Mouse (Mus musculus) midbrain, embryonic 11.5 days (tissue): ENCODE data around the gene Tnfrsf8. TPM values are rescaled to one million over a fixed set of nuclear protein-coding genes. Genes with fewer than 3 reads are reported as not detected.
"Not testable (repeated sequence)": the region's sequence is repeated elsewhere in the genome, so short reads cannot be mapped to it uniquely, and the experiment has no call there.

ENCODE experiments used
- ATAC-seq: fragments of 200-750 bp; cut with Nextera tagmentation; 2 replicates; pipeline ENCODE4 v1.8.0; 2017; ENCODE audit warnings: moderate TSS enrichment, moderate library complexity; ENCODE audit not compliant: low FRiP score
- DNase-seq: peaks from one replicate; pipeline ENCODE4 v3.0.0; 2015; ENCODE audit warnings: low spot score; ENCODE audit errors: missing footprints
- H3K27ac ChIP-seq: fragments of 300-500 bp; sonication (generic); 2 replicates; pipeline ENCODE4 v1.5.1; 2014; ENCODE audit warnings: low read depth, low read length
- H3K27me3 ChIP-seq: fragments of 300-500 bp; sonication (generic); 2 replicates; pipeline ENCODE4 v1.6.1; 2014; ENCODE audit warnings: mild to moderate bottlenecking, low read length, moderate library complexity, mixed read lengths; ENCODE audit not compliant: control insufficient read depth, insufficient read depth
- H3K36me3 ChIP-seq: fragments of 300-500 bp; sonication (generic); 2 replicates; pipeline ENCODE4 v1.6.1; 2014; ENCODE audit warnings: mild to moderate bottlenecking, low read length, moderate library complexity, mixed read lengths; ENCODE audit not compliant: control insufficient read depth, insufficient read depth
- H3K4me1 ChIP-seq: fragments of 300-500 bp; sonication (generic); 2 replicates; pipeline ENCODE4 v1.6.1; 2014; ENCODE audit warnings: low read length; ENCODE audit not compliant: control insufficient read depth, insufficient read depth
- H3K4me2 ChIP-seq: fragments of 300-500 bp; sonication (generic); 2 replicates; pipeline ENCODE4 v1.6.1; 2014; ENCODE audit warnings: mild to moderate bottlenecking, moderate library complexity
- H3K4me3 ChIP-seq: fragments of 300-500 bp; sonication (generic); 2 replicates; pipeline ENCODE4 v1.5.1; 2014; ENCODE audit warnings: low read depth, low read length
- H3K9ac ChIP-seq: fragments of 300-500 bp; sonication (generic); 2 replicates; pipeline ENCODE4 v1.6.1; 2014; ENCODE audit warnings: low read length
- H3K9me3 ChIP-seq: fragments of 300-500 bp; sonication (generic); 2 replicates; pipeline ENCODE4 v1.6.1; 2016; ENCODE audit warnings: low read length; ENCODE audit not compliant: control insufficient read depth
- WGBS: fragments of 180-500 bp; shearing (Covaris S2); extraction: QIAGEN DNeasy Blood & Tissue Kit; methylation state at CpG from one replicate; pipeline ENCODE4 v1.1.7; 2014; 5-methylcytosine and 5-hydroxymethylcytosine counted together
- polyA plus RNA-seq: library from polyadenylated mRNA; unstranded; fragments of >200 nt; fragmentation: Nextera tagmentation; extraction: Ambion mirVana; gene quantifications from 2 replicates; pipeline ENCODE4 v1.2.1, GENCODE M21; 2014

Tnfrsf8 gene
- polyA plus RNA-seq, 1 experiment from 2014 or later = 0.04 TPM

DNA sequence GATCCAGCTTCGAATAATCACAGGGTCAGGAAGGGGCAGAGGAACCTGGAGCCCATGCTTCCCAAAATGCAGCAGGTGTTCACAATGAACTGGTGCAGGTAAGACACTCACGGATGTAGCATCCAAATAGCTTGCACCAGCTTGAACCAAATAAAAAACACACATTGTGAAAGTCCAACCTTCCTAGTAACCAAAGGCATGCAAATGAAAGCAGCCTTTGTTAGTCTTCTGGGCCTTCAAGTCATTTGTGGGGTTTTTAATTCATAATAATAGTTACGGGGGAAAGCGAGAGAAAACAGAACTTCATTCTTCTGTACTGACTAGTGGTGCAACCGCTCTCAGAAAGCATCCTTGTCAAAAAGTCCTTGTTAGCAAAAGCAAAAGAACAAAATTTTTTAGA, 1.7 kb upstream of the Tnfrsf8 start:
- Histone ChIP-seq H3K27ac (no peak overlapping the region), H3K36me3 (no peaks in the 10 kb centered on the region), H3K9ac (no peak overlapping the region), H3K9me3 (no peaks in the 10 kb centered on the region), H3K4me1 (no peaks in the 10 kb centered on the region), H3K4me3 (no peak overlapping the region), H3K27me3 (no peaks in the 10 kb centered on the region; the same call in 1 of the 2 replicates), H3K4me2 (no peak overlapping the region)
- no peak for DNase-seq
- WGBS = 79% methylated on average over 5 of the region's 5 CpGs
- no peak for ATAC-seq

DNA sequence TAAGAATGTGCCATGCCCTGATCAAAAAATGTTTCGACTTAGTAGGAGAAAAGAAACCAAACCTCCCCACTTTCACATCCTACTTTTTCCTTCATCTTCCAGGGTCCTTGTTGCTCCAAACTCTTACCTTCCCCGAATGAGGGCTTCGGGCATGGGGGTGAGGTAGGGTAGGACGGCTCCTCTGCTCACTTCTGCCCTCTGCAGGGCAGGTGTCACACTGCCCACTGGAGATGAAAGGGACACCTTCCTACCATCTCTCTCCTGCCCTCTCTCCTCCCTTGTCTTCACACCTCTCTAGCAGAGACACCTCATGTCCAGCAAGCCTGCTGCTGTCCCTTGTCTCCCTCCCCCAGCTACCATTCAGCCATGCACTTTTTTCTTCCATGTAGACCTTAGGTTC, 998 bp downstream of the Tnfrsf8 start:
- WGBS = 86% methylated on average over 4 of the region's 4 CpGs
- Histone ChIP-seq H3K4me3 (no peak overlapping the region), H3K27me3 (no peaks in the 10 kb centered on the region; the same call in 1 of the 2 replicates), H3K27ac (no peak overlapping the region), H3K4me1 (no peaks in the 10 kb centered on the region), H3K9me3 (no peaks in the 10 kb centered on the region), H3K4me2 (no peak overlapping the region), H3K36me3 (no peaks in the 10 kb centered on the region), H3K9ac (no peak overlapping the region)
- no peak for ATAC-seq
- DNase-seq = no peak

- ATAC-seq (no peak), DNase-seq (no peak)
- 87% methylated on average over 3 of the region's 3 CpGs for WGBS
- H3K27ac ChIP-seq = no peak overlapping the region
- no peaks in the 10 kb centered on the region for H3K9me3 ChIP-seq
- H3K27me3 ChIP-seq = no peaks in the 10 kb centered on the region; the same call in 1 of the 2 replicates
- H3K4me3 ChIP-seq = no peak overlapping the region
- no peaks in the 10 kb centered on the region for H3K36me3 ChIP-seq
- no peaks in the 10 kb centered on the region for H3K4me1 ChIP-seq
- H3K4me2 ChIP-seq = no peak overlapping the region
- no peak overlapping the region for H3K9ac ChIP-seq
Observed at GRCm38 (mm10) chr4:145313256-145313655, 1.7 kb downstream of the Tnfrsf8 start.

DNA sequence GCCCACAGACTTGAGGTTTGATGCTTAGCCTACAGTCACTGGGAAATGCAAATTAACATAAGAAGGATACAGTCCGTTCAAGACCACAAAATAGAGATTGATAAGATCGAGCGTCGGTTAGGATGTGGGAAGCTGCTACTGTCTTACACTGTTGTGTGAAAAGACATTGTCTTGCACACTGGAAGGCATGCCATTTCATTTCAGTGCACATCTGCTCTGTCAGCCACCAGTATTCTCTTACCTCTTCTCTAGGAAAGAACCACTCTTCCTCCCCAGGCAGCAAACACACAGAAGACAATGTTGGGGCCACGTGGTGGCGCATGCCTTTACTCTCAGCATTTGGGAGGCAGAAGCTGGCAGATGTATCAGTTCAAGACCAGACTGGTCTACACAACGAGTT, 2.4 kb downstream of the Tnfrsf8 start:
- no peaks in the 10 kb centered on the region for H3K4me1 ChIP-seq
- no peak overlapping the region for H3K27ac ChIP-seq
- no peaks in the 10 kb centered on the region for H3K36me3 ChIP-seq
- DNase-seq (no peak), ATAC-seq (no peak)
- no peak overlapping the region for H3K9ac ChIP-seq
- 76% methylated on average over 7 of the region's 7 CpGs for WGBS
- no peaks in the 10 kb centered on the region for H3K9me3 ChIP-seq
- H3K27me3 ChIP-seq = no peaks in the 10 kb centered on the region; the same call in 1 of the 2 replicates
- H3K4me3 ChIP-seq = no peak overlapping the region
- no peak overlapping the region for H3K4me2 ChIP-seq

DNA sequence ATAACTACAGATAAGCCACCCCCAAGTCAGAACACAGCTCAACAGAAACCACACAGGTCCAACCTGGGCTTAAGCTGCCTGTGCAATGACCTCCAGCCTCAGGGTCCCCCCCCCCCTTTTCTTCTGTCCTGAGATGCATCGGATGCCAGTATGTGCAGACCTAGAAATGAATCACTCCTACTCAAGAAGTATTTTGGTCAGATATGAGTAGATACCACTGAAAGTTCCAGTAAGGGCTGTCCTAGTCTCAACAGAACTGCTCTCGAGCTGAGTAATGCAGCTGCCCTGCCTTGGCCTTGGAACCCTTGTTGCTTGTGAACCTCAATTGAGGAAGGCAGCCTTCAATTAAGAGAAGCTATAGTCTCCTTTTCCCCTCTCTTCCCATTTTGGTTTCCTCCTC, 4.1 kb downstream of the Tnfrsf8 start:
- ATAC-seq = no peak
- 88% methylated on average over 2 of the region's 2 CpGs for WGBS
- no peak overlapping the region for H3K27ac ChIP-seq

GRCm38 (mm10) chr4:145306422-145306821, 8.5 kb downstream of the Tnfrsf8 start:
- no peak for DNase-seq
- no peak overlapping the region for H3K4me2 ChIP-seq
- H3K4me3 ChIP-seq = no peak overlapping the region
- no peaks in the 10 kb centered on the region for H3K4me1 ChIP-seq
- H3K9me3 ChIP-seq = no peaks in the 10 kb centered on the region
- no peaks in the 10 kb centered on the region for H3K27me3 ChIP-seq
- ATAC-seq = peak; percentile 38; the same call in 1 of the 2 replicates
- H3K9ac ChIP-seq = no peak overlapping the region
- WGBS = 29% methylated on average over 4 of the region's 4 CpGs
- H3K36me3 ChIP-seq = no peaks in the 10 kb centered on the region
- no peak overlapping the region for H3K27ac ChIP-seq

More for the DNA sequence above, 4.1 kb downstream of the Tnfrsf8 start:
- H3K36me3 ChIP-seq = no peaks in the 10 kb centered on the region
- H3K9me3 ChIP-seq = no peaks in the 10 kb centered on the region
- H3K4me2 ChIP-seq = no peak overlapping the region
- H3K9ac ChIP-seq = no peak overlapping the region
- H3K4me3 ChIP-seq = no peak overlapping the region
- no peaks in the 10 kb centered on the region; the same call in 1 of the 2 replicates for H3K27me3 ChIP-seq
- H3K4me1 ChIP-seq = no peaks in the 10 kb centered on the region
- DNase-seq = no peak

DNA sequence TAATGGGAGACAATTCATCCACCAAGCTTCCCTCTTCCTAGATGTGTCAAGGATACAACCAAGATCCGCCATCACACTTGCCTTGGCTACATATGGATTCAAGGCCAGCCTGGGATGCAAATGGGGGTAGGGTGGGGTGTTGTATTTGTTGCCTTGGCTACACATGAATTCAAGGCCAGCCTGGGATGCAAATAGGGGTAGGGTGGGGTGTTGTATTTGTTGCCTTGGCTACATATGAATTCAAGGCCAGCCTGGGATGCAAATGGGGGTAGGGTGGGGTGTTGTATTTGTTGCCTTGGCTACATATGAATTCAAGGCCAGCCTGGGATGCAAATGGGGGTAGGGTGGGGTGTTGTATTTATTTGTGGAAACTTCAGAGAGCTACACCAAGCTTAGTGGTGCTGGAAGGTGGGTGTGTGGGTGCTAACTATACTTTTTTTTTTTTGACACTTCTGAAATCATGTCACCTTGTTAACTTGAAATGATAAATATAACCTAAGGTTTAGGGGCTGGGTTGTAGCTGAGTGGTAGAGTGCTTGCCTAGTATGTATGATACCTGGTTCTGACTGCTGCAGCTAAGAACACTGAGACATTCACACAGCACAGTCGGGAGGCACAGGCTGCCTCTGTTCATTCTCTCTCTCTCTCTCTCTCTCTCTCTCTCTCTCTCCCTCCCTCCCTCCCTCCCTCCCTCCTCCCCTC, 9.2 kb downstream of the Tnfrsf8 start:
- not testable (repeated sequence) for H3K9ac ChIP-seq, H3K27me3 ChIP-seq, DNase-seq, H3K27ac ChIP-seq, H3K36me3 ChIP-seq, H3K4me2 ChIP-seq, H3K9me3 ChIP-seq, H3K4me1 ChIP-seq, H3K4me3 ChIP-seq
- WGBS = 46% methylated on average over 2 of the region's 2 CpGs
- ATAC-seq = peak; percentile 69

DNA sequence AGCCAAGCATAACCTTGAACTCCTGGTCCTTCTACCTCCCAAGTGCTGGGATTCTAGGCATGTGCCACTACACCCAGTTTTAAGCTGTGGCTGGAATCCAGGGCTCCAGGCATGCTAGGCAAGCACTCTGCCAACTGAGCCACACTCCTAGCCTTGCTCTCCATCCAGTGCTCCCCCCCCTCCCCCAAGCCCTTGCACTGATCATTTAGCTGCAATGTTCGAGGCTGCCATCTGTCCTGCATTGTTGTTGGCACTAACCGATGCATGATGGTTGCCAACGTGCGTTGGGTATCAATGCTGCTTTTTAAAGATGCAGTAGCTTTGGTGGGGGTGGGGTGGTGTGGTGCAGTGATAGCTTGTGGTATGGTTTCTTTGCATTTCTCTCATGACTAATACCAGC, 10.9 kb downstream of the Tnfrsf8 start:
- no peak overlapping the region for H3K4me3 ChIP-seq
- no peak overlapping the region for H3K4me2 ChIP-seq
- ATAC-seq (no peak), DNase-seq (no peak)
- no peak overlapping the region for H3K27ac ChIP-seq
- no peaks in the 10 kb centered on the region for H3K9me3 ChIP-seq
- no peaks in the 10 kb centered on the region for H3K36me3 ChIP-seq
- 79% methylated on average over 4 of the region's 4 CpGs for WGBS
- no peaks in the 10 kb centered on the region for H3K27me3 ChIP-seq
- no peaks in the 10 kb centered on the region for H3K4me1 ChIP-seq
- no peak overlapping the region for H3K9ac ChIP-seq

- Histone ChIP-seq H3K9me3 (no peaks in the 10 kb centered on the region), H3K27ac (no peak overlapping the region), H3K4me3 (no peak overlapping the region), H3K9ac (no peak overlapping the region), H3K4me1 (no peaks in the 10 kb centered on the region), H3K36me3 (no peaks in the 10 kb centered on the region), H3K27me3 (no peaks in the 10 kb centered on the region), H3K4me2 (no peak overlapping the region)
- 87% methylated on average over 3 of the region's 3 CpGs for WGBS
- DNase-seq = no peak
- ATAC-seq = no peak
Observed at GRCm38 (mm10) chr4:145302106-145302505, 12.9 kb downstream of the Tnfrsf8 start.
